Mouse (Mus musculus): ENCODE results near the gene Abcg8.

DNA sequence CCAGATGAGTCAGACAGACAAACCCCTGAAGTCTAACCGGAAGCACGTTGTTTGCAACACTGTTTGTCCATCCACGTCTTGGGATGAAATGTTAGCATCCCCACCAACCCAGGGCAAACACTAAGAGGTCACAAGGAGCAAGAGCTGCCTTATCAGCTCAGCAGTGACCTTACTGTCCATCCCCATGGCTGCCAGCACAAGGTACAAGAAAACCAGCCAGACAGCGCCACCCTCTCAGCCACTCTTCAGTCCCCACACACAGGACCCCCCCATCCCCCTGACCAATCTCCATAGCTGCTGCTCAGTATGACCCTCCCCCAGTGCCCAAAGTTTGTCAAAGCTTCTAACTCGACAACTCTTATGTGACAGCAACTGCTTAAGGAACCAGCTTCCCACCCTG lies 41.3 kb downstream of the Abcg8 start:
- TF ChIP-seq CTCF (IDR thresholded peaks at IDR 0.05; ENCODE audit: control insufficient read depth, insufficient read depth, insufficient read length) (no peak), MAX (IDR thresholded peaks at IDR 0.05) (no peak), MYOD1 (IDR thresholded peaks at IDR 0.05; ENCODE audit: control insufficient read depth, insufficient read length, low read depth) (no peak), FOSL1 (IDR thresholded peaks at IDR 0.05; ENCODE audit: insufficient read depth, low read length, poor library complexity, severe bottlenecking) (no peak), USF1 (IDR thresholded peaks at IDR 0.05; ENCODE audit: low read depth) (no peak), CEBPB (IDR thresholded peaks at IDR 0.05; ENCODE audit: low read depth) (no peak), MYOG (IDR thresholded peaks at IDR 0.05; ENCODE audit: control insufficient read depth, extremely low read depth, insufficient read length) (no peak)
